Mouse (Mus musculus) skeletal muscle tissue, adult 2 months (tissue): ENCODE results near the gene Cdk5rap3.

ENCODE experiments used
- DNase-seq: peaks from one replicate; pipeline ENCODE4 v3.0.0-alpha.2; 2012; ENCODE audit warnings: low read depth, low spot score

Cdk5rap3 gene

DNA sequence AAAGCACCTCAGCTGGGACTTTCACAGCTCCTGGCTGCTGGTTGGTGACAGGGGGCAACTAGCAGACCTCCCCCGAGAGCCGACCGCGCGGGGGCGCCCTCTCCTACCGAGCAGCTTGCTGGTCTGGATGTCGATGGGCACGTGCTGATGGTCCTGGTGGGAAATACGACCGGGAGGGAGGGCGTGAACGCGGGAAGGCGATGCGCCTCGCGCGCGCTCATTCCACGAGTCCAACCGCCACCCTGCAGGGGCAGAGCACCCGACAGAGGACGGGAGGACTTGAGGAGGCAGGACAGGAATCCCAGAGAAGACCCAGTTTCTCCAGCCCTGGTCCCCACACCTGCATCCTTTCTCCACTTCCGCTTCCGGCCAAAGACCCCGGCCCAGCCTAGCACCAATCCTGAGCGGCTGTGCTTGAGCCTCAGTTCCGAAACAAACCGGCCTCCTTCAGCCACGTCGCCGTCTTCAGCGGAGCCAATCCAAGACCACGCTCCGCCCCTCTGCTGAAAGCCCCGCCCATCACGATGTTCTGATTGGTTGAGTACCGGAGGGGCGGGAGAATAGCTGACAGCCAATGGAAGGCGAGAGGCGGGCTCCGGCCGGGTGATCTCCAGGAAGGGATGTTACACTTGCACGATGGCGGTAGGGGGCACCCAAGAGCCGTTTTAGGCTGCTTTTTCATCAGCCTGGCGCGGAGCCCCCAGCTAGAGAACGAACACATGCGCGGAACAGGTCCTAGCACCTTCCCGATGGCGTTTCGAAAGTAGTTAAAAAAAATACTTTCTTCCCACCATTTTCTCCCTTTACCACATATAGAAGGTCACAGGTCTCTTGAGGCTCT lies at the start of gene Cdk5rap3:
Gene Cdk5rap3, minus strand, starts transcription at position 453 of the 841 bp plus-strand sequence.
- DNase-seq, result peak; percentile 99

DNA sequence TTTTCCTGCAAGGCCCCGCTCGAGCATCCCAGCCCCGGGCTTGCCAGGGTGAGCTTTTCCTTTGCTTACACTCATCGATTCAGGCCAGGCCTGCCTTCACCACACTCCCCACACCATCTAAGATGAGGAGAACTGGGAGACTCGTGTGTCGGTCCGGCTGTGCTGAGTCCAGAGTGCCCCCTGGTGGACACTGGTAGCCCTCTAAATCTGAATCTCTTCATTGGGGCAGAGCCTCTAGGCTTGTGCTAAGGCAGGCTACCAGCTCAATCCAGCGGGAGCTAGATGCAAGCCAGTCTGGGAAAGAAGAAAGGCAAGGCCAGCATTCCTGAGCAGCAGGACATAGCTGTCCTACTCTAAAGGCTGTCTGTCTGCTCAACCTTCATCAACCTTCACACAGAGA lies 47.3 kb upstream of the Cdk5rap3 start:
- DNase-seq, result peak; percentile 86

DNA sequence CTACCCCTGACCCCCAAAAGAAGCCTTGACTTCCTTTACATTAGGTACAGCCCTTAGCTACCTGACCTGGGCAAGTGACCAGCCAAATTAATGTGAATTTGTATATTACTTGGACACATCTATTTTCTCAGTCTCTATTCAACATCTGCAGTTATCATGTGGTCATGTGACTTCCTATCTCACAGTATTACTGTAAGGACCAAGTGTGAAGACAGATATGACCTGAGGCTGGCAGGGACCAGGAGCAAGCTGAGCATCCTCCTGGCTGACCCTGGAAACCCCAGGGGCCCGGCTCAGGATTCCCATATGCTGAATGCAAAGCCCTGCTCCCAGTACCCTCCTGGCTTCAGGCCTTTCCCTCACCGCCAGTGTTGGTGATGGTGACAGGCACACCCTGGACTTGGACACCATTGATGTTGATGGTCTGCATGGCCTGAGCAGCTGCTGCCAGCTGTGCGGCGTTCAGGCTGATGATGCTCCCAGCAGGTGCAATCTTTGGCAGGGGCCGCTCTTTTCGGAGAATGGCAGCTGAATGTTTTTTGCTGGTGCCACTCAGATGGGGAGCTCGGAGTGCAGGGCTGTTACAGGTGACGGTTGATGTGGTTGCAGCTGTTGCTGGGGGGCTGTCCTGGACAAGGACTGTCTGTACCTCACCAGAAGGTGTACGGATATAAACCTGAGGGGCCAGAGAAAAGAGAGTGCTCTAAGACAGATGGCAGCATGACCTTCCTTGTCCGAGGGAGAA lies 40.9 kb upstream of the Cdk5rap3 start:
- DNase-seq, result no peak

DNA sequence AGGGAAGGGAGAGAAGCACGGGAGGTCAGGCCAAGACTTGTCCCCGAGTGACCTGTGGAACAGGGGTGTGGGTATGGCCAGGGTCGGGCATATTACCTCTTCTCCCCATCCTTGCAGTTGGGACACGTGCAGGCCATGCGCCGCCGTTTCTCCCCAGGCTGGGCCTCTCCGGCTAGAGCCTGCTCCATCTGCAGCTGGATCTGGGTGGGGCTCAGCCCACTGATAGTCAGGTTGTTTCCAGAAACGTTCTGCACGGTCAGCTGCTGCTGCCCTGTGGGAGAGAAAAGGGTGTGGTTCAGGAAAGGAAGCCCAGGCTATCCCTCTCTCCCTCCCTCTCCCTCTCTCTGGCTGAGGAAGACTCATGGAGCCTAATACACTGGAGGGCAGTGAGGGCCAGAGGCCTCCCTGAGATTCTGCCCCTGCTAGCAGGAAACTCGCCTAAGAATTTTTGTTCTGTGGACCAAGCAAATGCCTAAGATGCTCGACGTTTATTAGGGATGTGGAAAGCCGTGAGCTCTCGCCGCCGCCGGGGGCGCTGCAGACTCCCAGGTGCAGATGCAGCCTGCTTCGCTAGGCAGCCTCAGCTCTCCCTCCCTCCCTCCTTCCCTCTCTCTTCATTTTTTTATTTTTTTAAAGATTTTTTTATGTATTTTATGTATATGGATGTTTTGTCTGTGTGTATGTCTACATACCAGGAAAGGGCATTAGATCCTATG lies 39.9 kb upstream of the Cdk5rap3 start:
- peak; percentile 71 for DNase-seq

DNA sequence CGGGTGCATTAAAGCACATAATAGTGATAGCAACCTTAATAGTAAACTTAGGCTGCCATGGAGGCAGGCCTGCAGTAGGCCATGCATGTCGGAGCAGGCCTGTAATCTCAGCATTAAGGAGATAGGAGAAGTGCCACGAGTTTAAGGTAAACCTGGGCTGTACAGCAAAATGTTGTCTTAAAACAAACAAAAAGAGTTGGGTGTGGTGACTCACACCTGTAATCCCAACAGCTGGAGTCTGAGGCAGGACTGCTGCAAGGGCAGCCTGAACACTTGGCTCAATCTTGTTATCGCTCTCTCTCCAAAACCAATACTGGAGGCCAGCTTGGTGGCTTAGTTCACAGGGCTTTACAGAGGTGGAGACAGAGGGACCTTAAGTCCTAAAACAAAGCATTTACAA lies 38.8 kb upstream of the Cdk5rap3 start:
- DNase-seq, result no peak

DNA sequence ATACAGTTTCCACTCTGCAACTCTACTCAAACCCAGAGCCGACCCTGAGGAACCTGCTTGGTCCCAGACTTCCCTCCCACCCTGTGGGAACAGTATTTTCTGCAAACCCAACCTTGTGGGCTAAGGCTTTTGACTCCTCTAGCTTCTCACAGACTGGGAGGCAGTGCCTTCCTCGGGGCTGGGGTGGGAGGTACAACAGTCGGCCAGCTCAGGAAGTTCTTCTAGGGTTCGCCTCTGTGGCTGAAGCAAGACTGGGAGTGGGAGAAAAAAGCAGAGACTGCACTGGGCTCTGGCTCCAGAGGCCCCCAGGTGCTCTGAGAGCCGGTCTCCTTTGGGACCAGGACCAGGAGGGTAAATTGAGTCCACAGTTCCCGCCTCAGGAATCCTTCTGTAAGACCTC lies 36.6 kb upstream of the Cdk5rap3 start:
- DNase-seq, result no peak

DNA sequence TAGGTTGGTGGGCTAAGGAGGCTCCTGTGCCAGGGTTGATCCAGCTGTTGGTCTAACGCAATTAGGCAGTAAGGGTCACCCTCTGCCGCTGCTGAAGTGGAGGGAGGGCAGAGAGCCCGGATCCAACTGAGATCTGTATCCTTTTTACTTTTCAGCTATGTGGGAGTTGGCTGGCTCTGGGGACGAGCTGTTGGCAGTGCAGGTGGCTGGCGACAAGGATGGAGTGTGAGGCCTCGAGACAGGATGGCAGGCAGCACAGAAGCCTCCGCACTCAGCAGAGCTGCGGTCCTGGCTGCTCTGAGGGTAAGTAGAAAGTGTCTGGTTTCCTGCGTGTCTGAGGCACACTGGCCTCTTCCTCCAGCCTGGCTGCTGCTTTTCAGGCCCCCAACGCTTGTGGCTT lies 36.1 kb upstream of the Cdk5rap3 start:
- no peak for DNase-seq

DNA sequence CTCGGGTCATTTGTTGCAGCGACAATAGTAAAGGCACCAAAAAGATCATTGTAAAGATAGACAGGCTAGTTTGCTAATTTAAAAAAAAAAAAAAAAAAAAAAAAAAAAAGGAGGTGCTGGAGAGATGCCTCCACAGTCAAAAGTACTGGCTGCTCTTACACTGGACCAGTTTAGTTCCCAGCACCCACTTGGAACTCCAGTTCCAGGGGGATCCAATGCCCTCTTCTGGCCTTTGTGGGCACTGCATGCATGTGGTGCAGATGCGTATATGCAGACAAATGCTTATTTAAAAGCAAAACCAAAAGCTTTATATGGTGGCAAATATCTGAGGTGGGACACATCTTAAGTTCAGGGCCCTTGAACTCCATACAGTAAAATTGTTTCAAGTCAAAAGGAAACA lies 34.5 kb upstream of the Cdk5rap3 start:
- DNase-seq, result no peak

DNA sequence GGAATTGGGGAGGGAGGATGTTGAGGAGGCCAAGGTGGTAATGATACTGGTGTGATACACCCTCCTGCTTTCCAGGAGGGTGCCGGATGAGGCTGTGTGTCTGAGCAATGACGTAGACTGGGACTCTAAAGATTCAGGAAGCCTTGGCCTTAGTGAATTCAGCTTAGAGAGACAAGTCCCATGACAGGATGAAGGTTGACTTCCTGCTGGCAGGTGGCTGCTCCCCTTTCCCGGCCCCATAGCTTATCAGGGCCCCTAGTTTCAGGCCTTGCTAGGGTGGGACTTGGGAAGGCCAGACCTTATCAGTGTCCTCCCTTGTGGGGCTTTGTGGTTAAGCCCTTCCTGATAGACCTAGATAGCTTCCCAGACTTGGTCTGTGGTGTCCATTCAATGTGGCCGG lies 31.6 kb upstream of the Cdk5rap3 start:
- DNase-seq, result no peak

DNA sequence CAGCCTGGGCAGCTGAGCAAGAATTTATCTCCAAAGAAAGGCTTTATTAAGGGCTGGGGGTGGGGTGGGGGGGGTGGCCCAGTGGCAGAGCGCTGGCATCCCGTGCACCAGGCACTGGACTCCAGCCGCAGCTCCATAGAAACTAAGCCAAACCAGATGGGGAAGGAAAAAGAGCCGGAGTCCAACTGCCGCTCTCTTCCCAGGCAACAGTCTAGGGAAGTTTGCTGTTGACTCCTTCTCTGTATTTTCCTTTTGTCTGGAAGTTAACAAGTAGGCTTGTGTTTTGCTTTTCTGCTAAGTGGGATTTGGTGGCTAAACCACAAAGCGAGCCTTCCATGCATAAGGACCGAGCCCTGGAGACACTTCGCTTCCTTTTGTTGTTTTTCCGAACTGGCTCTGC lies 30.2 kb upstream of the Cdk5rap3 start:
- DNase-seq, result no peak

DNA sequence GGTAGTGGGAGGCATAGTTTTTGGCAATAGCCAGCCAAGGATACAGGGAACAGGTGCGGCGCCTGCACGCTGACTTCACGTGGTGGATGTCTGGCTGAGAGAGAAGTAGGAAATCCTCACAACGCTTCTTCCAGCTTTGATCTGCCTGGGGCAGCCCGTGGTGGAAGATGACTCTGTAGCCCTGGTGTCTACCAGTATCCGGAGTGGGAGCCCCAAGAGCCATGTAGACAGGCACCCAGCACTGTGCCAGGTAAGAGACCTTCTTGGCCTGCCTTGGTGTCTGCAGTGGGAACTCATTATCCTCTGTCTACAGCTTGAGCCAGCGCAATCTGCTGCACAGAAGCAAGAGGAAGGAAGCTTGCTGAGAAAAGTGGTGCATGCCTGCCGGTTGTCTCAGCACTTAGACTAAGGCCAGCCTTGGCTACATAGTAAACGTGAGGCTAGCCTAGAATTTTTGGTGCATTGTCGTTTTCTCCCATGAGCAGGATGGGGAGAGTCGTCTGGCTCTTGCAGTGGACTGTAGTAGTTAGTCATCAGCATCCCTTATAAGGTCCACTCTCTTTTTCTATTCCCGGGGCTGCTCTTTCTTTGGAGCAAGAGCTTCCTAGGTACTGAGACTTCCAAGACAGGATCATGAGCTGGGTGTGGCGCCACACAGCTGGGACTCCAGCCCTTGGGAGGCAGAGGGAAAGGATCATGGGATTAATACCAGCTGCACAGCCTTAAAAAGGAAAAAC lies 28.7 kb upstream of the Cdk5rap3 start:
- DNase-seq, result no peak

DNA sequence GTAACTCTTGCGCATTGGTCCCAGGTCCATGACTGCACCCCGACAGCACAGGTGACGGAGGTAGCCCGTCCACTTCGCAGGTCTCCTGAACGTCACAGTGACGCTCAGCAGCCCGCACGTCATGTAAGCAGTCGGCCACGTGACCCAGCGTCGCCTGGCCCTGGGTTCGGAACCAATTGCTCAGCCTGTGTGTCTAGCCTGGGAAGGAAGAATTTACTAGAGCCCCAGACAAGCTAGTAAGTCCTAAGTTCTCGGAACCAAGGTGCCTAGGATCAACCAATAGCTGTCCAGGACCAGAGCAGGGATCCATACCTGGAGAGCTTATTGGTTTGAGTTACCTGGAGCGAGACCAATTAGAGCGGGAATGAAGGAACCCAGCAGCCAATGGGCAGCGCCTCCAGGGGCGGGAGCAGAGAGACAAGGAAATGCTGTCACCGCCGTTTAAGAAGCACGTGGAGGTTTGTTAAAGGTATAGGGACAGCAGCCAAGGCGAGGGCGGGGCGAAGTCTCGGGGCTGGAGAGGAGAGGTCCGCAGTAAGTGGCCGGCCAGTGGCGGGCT lies 27.5 kb upstream of the Cdk5rap3 start, which contains the start of gene Pnpo:
Gene Pnpo, minus strand, starts transcription at position 241 of the 559 bp plus-strand sequence.
- DNase-seq, result peak; percentile 94

DNA sequence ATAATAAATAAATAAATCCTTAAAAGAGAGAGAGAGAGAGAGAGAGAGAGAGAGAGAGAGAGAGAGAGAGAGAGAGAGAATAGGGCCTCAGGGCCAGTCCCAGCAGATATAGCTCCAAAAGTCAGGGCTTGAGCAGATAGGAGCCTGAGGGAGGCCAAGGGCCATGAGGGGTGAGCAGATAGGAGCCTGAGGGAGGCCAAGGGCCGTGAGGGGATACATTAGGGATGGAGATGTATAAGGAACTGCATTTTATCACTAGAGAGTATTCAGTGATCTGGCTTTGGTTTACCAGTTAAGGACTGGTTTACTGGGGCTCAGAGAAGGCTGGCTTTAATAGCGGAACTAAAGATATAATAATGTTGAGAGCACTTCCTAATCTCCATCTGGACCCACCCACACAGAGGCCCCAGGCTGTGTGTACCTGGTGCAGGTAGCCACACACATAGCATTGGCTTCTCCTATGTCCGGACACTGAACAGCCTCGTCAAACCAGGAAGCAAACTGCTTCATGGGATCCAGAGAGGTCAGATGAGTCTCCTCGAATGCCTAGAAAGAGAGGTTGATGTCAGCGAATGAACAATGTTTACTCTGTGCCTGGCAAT lies 25.8 kb upstream of the Cdk5rap3 start:
- no peak for DNase-seq

DNA sequence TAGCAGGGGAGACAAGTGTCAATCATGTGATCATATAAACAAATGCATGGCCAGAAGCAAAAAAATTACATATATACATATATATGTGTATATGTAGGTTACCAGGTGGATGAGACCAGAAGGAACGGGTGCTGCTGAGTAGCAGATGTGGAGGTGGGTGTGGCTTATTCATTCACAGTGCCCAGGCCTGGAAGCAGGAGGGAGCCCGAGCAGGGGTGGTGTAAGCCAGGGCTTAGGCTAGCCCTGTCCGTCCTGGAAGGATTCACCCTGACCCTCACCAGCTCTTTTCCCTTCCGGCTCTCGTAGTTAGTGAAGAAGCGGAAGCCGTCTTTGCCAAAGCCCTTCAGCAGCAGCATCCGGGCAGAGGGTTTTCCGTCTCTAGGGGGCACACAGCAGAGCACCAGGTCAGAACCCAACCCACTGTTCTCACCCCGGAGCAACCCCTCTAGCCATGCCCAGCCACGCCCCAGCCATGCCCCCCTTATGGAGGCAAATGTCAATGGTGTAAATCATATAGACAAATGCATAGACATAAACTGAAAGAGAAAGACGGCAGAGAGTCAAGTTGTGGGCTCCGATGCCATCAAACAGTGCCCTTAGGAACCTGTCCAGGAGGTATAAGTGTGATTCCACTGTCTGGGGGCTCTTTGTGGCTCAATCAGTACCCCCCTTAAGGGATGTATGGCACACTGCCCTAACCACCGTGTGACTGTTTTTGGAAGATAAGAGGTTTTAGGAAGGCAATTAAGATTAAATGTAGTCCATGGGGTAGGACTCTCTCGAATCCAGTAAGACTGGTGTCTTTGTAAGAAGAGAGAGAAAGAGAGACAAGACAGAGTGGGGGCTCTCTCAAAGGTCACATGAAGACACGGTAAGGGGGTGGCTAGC lies 24.5 kb upstream of the Cdk5rap3 start:
- no peak for DNase-seq

DNA sequence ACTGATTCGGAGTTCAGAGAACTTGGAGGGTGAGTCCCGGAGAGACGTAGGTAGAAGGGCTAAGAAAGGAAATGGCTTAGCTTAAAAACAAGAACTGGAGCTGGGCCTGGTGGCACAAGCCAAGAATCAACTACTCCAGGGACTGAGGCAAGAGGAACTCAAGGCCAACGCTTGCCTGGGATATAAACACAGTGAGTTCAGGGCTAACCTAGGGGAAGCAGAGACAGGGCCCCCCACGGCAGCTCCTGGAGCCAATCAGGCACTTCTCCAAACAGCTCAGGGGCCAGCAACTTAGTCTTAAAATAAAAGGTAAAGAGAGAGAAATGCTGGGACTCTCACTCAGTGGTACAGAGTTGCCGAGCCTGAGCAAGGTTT lies 22.1 kb upstream of the Cdk5rap3 start:
- no peak for DNase-seq

DNA sequence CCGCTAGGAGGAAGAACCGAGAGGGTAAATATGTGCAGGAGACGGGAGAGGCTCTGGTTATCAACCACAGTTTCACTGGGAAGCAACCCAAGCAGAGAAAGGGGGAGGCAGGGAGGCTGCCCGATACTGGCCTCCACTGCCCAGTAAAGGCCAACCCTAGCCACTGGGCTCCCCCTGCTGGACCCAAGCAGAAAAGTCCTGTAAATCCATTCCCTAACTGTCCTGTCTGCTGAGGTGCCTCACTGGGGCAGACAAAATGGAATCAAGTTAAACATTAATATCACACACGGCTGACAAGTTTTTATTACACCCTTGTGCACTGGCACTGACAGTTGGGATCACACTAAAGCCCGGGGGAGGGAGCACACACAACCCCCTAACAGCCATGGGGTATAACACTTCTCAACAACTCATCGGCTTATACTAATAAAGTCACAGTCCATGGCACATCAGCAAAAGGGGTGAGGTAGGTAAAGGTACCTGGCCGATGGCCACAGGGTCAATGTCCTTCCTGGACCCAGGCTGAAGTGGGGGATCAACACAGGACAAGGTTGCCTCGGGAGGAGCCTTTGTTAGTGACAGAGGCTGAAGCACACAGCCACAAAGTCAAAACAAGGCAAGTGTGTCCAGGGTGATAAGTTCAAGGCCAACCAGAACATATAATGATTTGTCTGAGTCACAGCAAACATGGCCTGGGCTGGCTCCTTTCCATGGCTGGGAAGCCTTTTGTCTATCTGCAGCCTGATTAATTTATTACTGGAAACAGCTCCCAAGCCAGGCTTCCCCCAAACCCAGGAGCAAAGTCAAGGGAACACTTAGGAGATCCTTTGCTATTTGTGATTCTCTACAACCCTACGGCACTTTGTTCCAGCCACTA lies 21.5 kb upstream of the Cdk5rap3 start:
- peak; percentile 48 for DNase-seq

DNA sequence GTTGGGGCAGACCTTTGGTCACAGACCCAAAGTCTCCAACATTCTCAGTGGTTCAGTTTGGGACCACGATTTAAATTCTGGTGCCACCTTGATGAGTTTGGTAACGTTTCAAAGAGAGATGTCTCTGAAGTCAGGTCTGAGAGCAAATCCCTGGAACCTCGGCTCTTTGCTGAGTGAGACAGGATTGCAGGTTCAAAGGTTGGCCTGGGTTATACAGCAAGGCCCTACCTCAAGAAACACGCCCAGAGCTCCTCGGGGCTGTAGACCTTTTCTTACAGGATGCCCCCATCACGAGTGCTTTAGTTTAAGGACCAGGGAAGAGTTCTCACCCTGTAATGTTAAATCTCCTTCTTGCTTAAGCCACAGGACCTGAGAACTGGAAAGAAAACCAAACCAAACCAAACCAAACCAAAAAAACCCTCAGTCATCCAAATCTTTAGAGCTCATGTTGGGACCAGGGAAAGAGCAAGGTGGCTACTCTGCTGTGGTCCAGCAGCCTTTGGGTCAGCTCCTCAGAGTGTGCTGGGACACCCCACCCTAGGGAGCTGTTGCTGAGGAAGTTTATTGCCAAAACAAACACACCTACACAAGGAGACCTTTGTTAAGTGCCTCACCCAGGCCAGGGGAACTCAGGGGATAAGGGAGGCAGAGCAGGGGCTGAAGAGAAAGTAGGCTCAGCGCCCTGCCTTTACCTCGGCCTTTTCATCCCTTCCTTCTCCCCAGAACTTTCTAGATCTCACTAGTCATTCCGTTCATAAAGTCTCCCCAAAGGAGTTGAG lies 19.8 kb upstream of the Cdk5rap3 start:
- DNase-seq, result no peak

DNA sequence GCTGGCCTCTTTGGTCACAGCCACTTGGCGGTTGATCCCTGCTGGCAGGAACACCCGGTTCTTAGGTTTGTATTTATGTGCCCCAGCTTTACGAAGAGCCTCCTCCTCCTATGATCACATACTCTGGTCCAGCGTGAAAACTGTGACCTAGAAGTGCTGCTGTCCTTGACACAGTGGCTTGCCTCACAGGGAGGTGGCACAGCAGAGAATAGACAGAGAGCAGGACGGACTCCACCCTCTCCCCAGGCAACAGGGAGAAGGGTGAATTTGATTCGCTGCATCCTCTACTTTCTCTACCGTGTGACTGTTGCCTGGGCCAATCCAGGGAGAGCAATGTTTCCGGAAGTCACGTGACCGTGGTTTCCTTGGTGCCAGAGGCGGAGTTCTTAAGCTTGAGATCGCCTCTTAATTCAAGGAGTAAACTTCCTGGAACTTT lies 18.6 kb upstream of the Cdk5rap3 start:
- DNase-seq, result peak; percentile 67
